Mouse (Mus musculus) thymus, adult 2 months (tissue): ENCODE data around the gene Gm4565. TPM values are rescaled to one million over a fixed set of nuclear protein-coding genes. Genes with fewer than 3 reads are reported as not detected.
"Not testable (repeated sequence)": the region's sequence is repeated elsewhere in the genome, so short reads cannot be mapped to it uniquely, and the experiment has no call there.

Experiments
- DNase-seq: peaks from one replicate; pipeline ENCODE4 v3.0.0; 2021
- H3K27ac ChIP-seq: fragments of 200-500 bp; 2 replicates; pipeline ENCODE4 v1.5.1; 2012; ENCODE audit warnings: low read length, control low read depth; ENCODE audit not compliant: control insufficient read depth, insufficient read depth
- H3K27me3 ChIP-seq: fragments of 200-500 bp; 2 replicates; pipeline ENCODE4 v1.6.1; 2012; ENCODE audit warnings: mild to moderate bottlenecking, low read length, moderate library complexity, mixed read lengths; ENCODE audit not compliant: control insufficient read depth, insufficient read depth
- H3K36me3 ChIP-seq: fragments of 200-500 bp; 2 replicates; pipeline ENCODE4 v1.6.1; 2012; ENCODE audit warnings: mild to moderate bottlenecking, low read length, moderate library complexity; ENCODE audit not compliant: control insufficient read depth, insufficient read depth
- H3K4me1 ChIP-seq: fragments of 200-500 bp; replicated peaks from 2 replicates; pipeline ENCODE4 v1.6.1; 2012; ENCODE audit warnings: low read length; ENCODE audit not compliant: control insufficient read depth, insufficient read depth
- H3K4me3 ChIP-seq: fragments of 200-500 bp; 2 replicates; pipeline ENCODE4 v1.5.1; 2012; ENCODE audit warnings: mild to moderate bottlenecking, low read length, control low read depth, moderate library complexity; ENCODE audit not compliant: control insufficient read depth, insufficient read depth
- WGBS: fragments of 180-500 bp; shearing (Covaris S2); methylation state at CpG from one replicate; pipeline ENCODE4 v1.1.7; 2018; 5-methylcytosine and 5-hydroxymethylcytosine counted together
- polyA plus RNA-seq: library from polyadenylated mRNA; depleted of rRNA; stranded (reverse); fragments of >200 nt; gene quantifications from 2 replicates; pipeline ENCODE4 v1.2.3, GENCODE M21; 2012; rRNA removed

Gm4565 gene
- not detected in 2 replicates for polyA plus RNA-seq

DNA sequence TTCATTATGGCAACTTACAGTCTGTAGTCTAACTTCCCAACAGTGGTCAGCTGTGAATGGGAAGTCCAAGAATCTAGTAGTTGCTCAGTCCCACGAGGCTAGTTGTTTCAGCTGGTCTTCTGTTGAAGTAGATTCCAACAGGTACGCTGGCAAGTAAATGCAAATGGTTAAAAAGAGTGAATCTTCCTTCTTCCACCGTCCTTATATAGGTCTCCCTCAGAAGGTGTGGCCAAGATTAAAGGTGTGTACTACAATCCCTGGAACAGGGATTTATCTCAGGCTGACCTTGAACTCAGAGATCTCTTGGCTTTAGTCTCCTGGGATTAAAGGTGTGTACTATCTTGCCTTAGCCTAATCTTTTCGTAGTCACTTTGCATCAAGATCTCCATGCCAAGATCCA lies at the start of gene Gm4565:
Gene Gm4565 (minus strand): TSS at position 101 of the 400 bp plus-strand sequence.
- not testable (repeated sequence) for H3K27ac ChIP-seq, H3K4me1 ChIP-seq, H3K36me3 ChIP-seq, H3K27me3 ChIP-seq, DNase-seq, H3K4me3 ChIP-seq
- 92% methylated on average over 2 of the region's 4 CpGs for WGBS

GRCm38 (mm10) chr7:22565243-22565642 lies 22.7 kb downstream of the Gm4565 start, which contains the start of gene Gm4201:
Gene Gm4201 (minus strand): TSS chr7:22565343.
- not testable (repeated sequence) for DNase-seq, H3K4me3 ChIP-seq, H3K27ac ChIP-seq, H3K27me3 ChIP-seq, H3K4me1 ChIP-seq, H3K36me3 ChIP-seq
- no CpG with 5 or more reads among the region's 3 CpGs for WGBS

- not testable (repeated sequence) for DNase-seq, H3K4me3 ChIP-seq, H3K4me1 ChIP-seq, H3K27ac ChIP-seq, H3K36me3 ChIP-seq, H3K27me3 ChIP-seq
- no CpG with 5 or more reads among the region's 1 CpGs for WGBS
Observed at GRCm38 (mm10) chr7:22534787-22535186, 53.1 kb downstream of the Gm4565 start, which contains the start of gene Gm8677. Gene Gm8677 (minus strand): TSS chr7:22534887.

Other genes with a start within 250 kb of the Gm4565 start
- gene Gm8660, start 217.1 kb downstream of the Gm4565 start, polyA plus RNA-seq, result not detected in 2 replicates
- gene Vmn1r148, start 174.5 kb downstream of the Gm4565 start, polyA plus RNA-seq, result not detected in 2 replicates
- gene Vmn1r149, start 149.9 kb downstream of the Gm4565 start, polyA plus RNA-seq, result not detected in 2 replicates
- gene Gm10665, start 124.1 kb downstream of the Gm4565 start, polyA plus RNA-seq, result not detected in 2 replicates
- gene Vmn1r151, start 88.4 kb downstream of the Gm4565 start, polyA plus RNA-seq, result not detected in 2 replicates
- gene Vmn1r152, start 65.2 kb downstream of the Gm4565 start, polyA plus RNA-seq, result not detected in 2 replicates
- not detected in 2 replicates for gene Gm8677, start 53.2 kb downstream of the Gm4565 start, polyA plus RNA-seq
- not detected in 2 replicates for gene Gm4201, start 22.8 kb downstream of the Gm4565 start, polyA plus RNA-seq
- gene Vmn1r155, start 69.9 kb upstream of the Gm4565 start, polyA plus RNA-seq, result not detected in 2 replicates
- not detected in 2 replicates for gene Gm8693, start 104.2 kb upstream of the Gm4565 start, polyA plus RNA-seq
- not detected in 2 replicates for gene Gm4567, start 131.6 kb upstream of the Gm4565 start, polyA plus RNA-seq
- gene Vmn1r157, start 173.6 kb upstream of the Gm4565 start, polyA plus RNA-seq, result not detected in 2 replicates
- not detected in 2 replicates for gene Vmn1r158, start 202.7 kb upstream of the Gm4565 start, polyA plus RNA-seq